Mouse (Mus musculus) spleen, postnatal 36 days (tissue): Measurements from ENCODE around the gene Alx3.

ENCODE experiments used
- DNase-seq, 2 experiments: peaks; one replicate each; pipeline ENCODE4 v3.0.0; 2022; ENCODE audit warnings: low spot score in 2 of 2, mixed read lengths in 1 of 2

The Alx3 gene

DNA sequence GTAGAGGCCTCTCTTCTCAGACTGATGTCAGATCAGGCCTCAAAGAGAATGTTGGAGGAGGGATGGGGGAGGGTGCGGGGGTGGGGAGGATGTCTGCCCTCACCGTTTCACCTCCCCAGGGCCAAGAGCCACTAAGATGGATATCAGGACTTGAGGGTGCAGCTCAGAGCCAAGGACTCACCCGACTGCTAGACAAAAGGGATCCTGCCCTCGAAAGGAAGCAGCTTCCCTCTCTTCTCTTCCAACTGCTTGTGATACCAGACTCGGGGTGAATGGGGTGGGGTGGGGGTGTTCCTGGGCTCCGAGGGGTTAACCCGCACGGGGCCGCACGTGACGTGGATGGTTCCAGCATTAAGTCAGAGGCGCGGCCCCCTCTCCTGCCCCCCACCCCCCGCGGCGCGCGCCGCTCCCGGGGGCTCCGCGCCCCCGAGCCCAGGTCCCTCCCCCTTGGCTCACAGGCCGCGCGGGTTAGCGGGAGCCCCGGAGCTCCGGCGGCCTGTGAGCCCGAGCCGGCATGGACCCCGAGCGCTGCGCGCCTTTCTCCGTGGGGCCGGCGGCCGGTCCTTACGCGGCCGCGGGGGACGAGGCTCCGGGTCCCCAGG lies at the start of gene Alx3:
Gene Alx3, plus strand, starts transcription at position 370 of the 602 bp plus-strand sequence.
- DNase-seq, result no peak

DNA sequence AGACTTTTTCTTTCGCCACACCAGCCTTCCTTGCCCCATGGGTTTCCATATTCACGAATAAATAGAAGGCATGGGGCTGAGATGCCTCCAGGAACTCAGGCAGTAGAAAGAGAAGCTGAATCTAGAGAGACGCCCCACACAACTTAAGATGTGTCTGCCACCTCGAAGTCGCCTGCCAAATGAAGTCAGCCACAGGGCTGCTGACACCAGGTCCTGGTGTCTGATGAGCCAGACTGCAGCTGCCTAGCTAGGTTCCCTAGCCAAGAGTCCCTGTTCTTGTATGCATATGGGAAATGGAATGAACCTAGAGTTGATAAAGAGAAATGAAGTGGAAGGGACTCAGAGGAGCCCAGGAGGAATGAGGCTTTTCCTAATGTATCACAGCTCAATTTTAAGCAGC lies 49.6 kb upstream of the Alx3 start:
- no peak for DNase-seq

DNA sequence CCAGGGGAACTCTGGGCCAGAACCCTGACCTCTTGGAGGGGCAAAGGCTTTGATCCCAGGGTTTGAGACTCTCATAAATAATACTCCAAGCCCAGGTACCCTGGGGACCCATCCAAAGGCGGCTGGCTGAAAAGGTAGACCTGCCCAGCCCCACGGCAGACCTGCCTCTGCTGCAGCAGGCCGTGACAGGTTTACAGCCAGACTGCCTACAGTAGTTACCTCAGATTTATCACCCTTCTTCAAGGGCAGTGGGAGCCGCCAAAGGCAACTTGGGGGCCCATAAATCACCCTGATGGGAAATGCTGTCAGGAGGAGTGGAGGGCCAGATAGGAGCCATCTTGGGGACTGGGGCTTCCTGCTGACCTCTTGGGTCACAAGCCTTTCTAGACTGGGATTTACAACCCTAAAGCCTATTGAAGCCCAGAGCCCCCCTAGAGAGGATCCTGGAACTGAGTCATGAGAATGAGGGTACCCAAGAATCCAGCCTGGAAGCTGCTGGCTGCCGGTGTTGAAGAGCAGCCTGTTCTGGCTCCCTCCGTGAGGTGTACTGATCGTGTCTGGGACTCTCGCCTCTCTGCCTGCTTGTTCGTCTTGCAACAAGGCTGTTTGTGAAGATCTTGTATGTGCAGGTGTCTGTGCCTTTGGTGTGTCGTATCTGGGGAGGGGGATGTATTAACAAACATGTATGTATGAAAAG lies 49.0 kb upstream of the Alx3 start:
- no peak for DNase-seq

DNA sequence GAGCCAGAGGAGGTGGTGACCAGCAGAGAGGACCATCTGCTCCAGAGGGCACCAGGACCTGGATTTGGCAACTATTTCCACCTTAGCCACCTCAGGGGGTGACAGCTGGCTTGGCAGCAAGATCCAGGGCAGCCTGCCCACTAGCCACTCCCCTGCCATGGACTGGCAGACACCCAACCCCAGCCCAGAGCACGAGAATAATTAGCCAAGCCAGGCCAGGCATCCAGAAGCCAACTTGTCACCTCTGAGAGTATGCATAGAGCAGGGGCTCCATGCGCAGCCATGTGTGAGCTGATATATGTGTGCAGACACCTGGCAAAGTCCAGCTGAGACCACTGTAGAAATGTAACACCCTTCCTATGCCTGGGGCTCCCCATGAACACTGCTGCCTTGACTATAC lies 47.9 kb upstream of the Alx3 start:
- DNase-seq, result no peak

DNA sequence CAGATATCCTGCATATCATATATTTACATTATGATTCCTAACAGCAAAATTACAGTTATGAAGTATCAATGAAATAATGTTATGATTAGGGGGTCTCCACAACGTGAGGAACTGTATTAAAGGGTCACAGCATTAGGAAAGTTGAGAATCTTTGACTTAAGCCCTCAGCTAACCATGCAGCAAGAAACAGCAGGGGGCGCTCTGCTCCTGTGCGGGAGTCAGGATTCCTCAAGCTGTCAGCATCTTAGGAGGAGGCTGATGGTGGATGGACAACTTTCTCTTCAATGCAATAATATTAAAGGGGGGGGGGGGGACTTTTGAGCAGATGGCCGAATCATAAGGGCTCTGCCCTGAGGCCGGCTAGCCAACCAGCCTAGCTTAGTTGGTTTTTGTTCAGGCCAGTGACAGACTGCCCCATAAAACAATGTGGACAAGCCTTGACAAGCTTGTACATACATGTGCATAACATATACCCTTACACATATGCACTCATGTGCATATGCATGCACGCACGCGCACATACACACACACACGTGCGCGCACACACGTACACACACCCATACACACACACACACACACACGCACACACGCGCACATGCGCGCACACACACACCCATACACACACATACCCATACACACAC lies 44.3 kb upstream of the Alx3 start:
- DNase-seq, result no peak

DNA sequence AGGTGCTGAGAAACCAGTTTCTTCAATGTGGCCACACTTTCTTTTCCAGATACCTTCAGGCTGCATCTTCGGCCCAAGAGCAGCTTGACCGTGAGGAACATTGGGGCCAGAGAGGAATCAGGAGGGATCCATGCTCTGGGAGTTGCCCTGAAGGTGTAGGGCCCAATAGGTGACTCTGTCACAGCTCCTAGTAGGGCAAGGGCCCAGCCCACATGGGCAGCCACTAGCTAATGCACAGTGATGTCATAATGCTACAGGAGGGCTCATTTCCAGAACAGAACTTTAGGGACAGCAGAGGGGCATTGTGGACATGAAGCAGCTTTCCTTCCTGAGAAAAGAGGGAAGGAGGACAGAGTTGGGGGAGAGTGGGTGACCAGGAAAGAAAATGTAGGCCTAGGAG lies 40.0 kb upstream of the Alx3 start, which contains the start of gene Ubl4b:
Gene Ubl4b, minus strand, starts transcription at position 232 of the 400 bp plus-strand sequence.
- DNase-seq, result no peak

DNA sequence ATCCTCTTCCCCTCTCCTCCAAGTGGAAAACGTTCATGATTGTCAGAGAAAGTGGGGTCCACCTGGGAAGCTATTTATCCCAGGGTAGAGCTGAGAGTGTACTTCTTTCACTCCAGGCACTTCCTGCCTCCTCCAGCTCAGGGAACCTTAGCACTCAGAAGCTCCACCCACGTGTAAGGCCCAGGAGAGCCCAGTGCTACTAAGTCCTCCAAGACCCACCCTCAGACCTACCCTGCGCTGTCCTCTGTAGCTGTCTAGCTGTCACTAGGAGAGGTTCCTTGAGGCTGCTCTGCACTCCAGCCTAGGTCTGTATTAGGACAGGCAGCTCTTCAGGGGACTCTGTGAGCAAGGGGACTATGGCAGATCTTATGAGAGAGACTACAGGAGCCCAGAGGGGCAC lies 36.1 kb upstream of the Alx3 start:
- DNase-seq, result no peak

DNA sequence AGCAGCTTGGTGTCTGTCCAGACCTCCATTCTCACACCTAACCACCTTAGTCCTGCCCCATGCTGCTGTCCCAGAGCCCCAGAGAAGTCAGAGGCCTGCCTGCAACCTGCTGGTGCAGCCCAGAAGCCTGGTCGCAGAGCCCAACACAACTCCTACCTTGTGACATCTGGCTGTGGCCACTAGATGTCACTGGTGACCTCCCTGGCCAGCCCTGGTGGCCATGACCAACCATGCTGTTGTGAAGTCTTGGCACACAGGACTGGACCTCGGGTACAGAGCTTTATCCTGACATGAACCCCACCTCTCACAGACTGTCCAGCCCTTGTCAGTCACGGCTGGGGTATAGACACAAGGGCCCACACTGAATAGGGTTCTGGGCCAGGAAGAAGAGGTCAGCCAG lies 35.6 kb upstream of the Alx3 start:
- peak in 1 of 2 experiments; percentile 4 for DNase-seq

DNA sequence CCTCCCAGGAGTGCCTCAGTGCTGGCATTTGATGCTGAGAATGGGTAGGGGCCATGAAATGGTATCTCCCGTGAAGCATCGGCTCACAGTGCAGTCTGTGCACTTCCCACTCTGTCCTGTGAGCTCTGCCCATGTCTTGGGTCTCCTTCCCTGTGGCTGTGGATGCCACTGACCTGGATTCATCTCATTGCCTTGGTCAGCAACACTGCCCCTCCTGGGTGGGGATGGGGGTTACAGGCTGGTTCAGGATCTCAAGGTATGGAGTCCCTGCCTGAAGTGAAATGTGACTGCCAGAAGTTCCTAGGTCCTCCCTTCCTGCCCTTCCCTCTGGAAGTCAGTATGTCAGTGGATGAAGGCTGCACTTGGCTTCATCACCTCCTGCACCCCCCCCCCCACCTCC lies 32.7 kb upstream of the Alx3 start:
- no peak for DNase-seq

DNA sequence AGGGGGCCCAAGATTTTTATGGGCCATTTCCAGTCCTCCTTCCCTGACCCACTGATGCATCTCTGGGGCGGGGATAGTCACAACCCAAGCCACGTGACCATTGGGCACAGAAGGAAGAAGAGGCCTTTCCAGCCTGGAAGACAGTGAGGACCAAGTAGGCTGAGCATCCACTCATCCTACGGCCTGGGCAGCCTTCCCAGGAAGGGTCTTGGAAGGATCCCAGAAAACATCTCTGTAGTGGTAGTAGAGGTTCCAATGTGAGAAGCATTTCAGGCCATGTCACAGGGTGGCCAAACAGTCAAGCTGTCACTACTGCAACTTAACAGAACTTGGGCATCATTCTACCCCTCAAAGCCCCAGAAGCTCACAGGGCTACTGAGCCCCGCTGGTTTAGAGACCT lies 32.2 kb upstream of the Alx3 start:
- no peak for DNase-seq

DNA sequence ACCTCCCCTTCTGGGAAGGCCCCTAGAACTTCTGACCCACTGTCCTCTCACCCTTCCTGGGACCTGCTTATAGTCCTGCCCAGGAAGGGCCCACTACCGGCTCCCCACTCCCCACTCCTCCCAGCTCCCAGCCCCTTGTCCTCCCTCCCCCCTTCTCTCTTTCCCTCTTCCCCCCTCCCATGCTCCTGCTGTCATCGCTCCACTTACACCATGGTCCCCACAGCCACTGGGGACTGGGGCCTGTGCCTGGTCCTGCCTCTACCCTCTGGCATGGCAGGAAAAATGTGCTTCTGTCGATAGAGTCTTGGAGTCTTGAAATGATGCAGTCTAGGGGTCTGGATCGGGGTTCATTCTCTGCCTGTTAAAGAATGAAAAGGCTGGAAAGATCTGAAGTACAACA lies 31.0 kb upstream of the Alx3 start:
- DNase-seq, result no peak

DNA sequence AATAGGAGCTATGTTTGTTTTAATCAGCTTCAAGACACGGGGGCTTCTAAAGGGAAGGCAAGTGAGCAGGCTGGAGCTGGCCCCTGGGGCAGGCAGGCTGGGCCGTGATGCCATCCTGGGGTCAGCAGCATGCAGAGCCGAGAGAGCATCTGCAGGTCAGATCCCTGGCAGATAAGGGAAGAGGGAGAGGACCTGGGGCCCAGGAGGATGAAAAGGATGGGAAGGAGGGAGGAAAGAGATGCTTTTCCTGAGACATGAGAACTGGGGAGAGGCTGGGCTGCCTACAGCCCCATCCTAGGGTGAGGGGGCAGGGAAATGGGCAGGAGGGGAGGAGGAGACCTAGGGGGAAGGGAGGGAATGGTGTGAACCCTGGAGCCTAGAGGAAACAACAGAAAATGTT lies 29.5 kb upstream of the Alx3 start:
- DNase-seq, result no peak

DNA sequence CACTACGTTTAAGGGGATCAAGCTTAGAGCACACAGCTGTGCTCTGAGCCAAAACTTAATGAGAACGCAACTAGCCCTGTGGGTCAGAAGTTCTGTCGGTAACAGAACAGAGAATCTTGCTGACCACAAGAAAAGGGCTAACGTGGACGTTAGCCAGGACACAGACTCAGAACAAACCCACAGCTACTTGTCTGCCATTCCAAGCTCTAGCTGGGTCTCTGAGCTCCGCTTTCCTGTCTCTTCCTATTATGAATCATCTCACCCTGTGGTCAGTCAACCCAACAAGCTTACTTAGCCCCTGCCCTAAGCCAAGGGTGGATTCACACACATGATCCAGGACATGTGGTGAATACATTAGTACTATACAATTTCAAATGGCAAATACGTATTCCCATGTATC lies 27.1 kb upstream of the Alx3 start:
- DNase-seq, result no peak

DNA sequence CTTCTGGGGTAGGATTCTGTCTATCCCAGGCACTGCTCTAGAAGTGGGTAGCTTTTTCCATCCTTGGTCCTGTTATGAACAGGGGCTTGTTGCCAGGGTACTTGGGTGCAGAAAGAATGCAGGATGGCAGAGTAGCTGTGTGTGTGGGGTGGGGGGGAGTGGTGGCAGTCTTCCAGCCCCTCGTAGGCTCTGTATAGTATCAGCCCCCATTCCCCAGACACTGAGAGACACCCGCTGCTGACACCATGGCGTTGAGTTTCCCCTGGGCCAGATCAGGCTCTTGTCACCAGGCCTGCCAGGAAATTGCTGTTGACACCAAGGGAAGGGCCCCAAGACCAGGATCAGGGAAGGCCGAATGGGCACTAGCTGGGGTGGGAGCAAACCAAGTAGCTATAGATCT lies 26.1 kb upstream of the Alx3 start:
- no peak for DNase-seq

DNA sequence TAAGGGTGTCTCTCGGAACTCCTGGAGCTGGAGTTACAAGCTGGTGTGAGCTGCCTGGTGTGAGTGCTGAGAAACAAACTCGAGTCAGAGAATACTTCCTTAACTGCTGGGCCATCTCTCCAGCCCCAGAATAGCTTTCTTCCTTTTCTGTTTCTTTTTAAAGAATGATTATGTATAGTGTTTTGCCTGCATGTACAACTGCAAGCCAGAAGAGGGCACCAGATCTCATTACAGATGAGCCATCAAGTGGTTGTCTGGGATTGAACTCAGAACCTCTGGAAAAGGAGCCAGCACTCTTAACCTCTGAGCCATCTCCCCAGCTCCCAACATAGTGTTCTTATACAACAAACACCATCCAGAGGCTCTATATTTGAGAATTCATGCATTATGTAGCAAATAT lies 23.6 kb upstream of the Alx3 start:
- no peak for DNase-seq

DNA sequence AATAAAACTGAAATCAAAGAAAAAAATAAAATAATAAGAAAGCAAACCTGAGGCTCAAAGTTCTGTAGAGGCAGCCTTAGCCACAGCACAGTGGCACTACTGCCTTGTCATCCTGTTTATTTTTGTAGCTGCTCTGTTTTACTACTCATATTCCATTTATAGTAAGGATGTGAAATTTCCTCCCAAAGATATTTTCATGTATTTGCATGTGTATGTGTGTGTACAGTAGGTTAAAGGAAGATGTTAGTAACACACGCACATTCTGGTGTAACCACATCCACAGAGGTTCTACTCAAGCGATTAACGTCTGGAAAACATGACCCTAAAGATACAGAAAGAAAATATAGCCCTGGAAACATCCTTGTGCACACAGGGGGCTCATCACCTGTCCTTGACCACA lies 18.0 kb upstream of the Alx3 start:
- no peak for DNase-seq

DNA sequence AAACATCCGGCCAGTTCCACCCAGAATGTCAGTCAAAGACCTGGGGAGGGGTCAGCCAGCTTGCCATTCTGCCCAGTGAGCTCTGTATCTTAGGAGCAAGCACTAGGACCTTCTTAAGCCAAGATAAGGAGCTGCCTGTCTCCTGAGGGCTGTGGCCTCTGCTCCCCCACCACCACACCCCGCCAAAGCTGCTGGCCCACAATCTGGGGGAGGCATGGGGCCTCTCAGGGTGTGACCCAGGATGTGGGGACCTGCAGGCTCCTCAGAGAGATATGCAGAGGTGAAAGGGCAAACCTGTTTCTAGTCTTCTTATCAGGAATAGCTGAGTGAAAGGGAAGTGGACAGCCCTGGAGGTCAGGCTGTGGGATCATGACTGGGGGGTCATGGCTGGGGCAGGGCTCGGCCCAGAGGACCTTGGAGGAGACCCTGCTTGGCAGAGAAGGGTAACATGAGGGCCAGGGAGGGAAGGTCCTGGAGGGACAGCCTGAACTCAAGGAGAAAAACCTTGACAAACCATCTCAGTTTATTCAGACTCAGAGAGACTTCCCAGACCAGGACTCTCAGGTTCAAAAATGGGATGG lies 16.9 kb upstream of the Alx3 start:
- DNase-seq, result no peak

DNA sequence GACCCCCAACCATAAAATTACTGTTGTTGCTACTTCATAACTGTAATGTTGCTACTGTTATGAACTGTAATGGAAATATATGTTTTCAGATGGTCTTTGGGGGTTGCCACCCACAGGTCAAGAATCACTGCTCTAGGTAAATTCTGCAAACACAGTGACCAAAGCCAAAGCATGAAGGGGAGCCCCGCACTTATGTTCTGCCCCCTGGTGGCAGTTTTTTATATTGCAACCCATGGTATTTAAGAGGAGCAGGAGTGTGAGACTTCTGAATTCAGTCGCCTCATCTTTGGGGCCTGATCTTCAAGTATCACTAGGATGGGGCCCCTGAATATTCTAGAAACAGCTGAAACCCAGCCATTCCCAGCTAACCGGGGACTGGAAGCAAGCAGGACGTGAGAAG lies 15.4 kb upstream of the Alx3 start:
- DNase-seq, result peak in 1 of 2 experiments; percentile 17

DNA sequence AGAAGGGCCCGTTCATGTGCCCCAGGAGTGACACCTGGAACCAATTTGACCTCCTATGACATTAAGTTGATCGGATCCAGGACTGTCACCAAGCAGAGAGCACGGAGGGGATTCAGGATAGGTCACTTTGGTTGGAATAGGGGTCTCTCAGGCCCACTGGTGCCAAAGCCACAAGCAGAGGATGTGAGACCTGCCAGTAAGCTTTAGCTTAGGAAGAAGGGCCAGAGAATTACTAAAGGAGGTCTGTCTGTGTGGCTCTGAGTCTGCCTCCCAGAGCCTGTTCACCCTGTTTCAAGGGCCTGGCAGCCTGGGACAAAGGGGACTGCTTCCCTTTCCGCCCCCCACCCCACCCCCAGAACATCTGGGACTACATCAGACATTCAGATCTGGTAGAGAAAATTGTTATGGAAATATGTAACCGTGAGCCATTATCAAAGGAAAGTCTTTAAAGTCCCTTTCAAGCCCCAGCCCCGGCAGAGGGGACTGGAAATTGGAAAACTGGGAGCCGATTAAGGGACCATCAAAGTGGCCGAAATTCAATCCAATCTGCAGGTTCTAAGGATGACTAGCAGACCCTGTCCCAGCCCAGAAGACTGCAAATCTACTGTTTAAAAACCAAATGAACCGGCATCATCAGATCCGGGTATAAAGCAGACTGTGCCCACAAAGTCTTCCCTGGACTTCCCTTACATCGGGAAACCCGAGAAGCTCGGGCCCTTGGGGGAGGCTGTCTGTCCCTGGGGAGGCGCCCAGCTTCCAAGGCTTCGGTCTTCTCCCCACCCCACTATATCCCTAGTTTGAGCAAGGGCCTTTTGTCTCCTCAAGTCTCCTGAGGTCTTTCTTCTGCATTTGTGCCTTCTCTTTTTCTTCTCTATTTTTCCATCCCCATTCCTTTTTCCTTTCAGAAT lies 13.5 kb upstream of the Alx3 start:
- DNase-seq, result no peak

DNA sequence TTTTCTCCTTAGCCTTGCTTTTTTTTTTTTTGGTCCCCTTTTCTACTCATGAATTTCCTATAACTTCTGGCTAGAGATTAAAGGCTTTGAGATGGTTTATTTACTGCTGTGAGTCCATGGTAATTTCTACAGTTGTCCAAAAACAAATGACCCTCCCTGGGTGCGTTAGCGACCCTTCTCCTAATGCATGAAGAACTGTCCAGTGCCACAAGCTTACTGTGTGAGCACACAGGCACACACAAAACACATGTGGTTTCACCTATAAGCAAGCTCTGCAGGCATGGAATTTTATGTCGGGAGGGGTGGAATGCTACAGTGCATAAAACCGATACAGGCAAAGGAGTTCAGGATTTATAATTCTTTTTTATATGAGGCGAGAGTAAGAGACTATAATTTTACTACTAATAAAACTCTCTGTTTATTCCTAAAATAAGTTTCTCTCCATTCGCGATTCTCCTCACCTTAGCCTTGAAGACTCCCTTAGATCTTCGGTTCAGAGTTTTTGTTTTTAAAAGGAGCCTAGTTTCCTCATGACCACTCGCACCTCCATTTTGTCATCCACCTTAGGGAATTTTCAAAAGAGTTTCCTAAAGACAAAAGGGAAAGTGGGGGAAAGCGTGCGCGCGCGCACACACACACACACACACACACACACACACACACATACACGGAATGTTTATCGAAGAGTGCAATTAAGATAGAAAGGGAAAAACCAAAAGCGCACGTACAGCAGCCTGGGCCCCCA lies 12.5 kb upstream of the Alx3 start:
- no peak for DNase-seq
